Mouse (Mus musculus) embryonic facial prominence, embryonic 11.5 days (tissue): Measurements from ENCODE around the gene Chka. TPM values are rescaled to one million over a fixed set of nuclear protein-coding genes. Genes with fewer than 3 reads are reported as not detected.

Experiments
- ATAC-seq: fragments of 200-750 bp; cut with Nextera tagmentation; replicated peaks from 2 replicates; pipeline ENCODE4 v1.8.0; 2017; ENCODE audit warnings: low read depth; ENCODE audit not compliant: insufficient number of reproducible peaks, low FRiP score, low TSS enrichment
- DNase-seq: peaks from one replicate; pipeline ENCODE4 v3.0.0-alpha.2; 2015; ENCODE audit warnings: low spot score
- H3K27ac ChIP-seq: fragments of 300-500 bp; sonication (generic); replicated peaks from 2 replicates; pipeline ENCODE4 v1.5.1; 2014; ENCODE audit warnings: mild to moderate bottlenecking, low read depth, low read length, control low read depth
- H3K27me3 ChIP-seq: fragments of 300-500 bp; sonication (generic); 2 replicates; pipeline ENCODE4 v1.6.1; 2014; ENCODE audit warnings: mild to moderate bottlenecking, low read length, moderate library complexity, mixed read lengths; ENCODE audit not compliant: control insufficient read depth, insufficient read depth
- H3K36me3 ChIP-seq: fragments of 300-500 bp; sonication (generic); replicated peaks from 2 replicates; pipeline ENCODE4 v1.6.1; 2014; ENCODE audit warnings: low read depth, mild to moderate bottlenecking, low read length, moderate library complexity, mixed read lengths; ENCODE audit not compliant: control insufficient read depth, insufficient read depth
- H3K4me1 ChIP-seq: fragments of 300-500 bp; sonication (generic); 2 replicates; pipeline ENCODE4 v1.6.1; 2014; ENCODE audit warnings: low read length, mixed read lengths; ENCODE audit not compliant: control insufficient read depth, insufficient read depth
- H3K4me2 ChIP-seq: fragments of 300-500 bp; sonication (generic); 2 replicates; pipeline ENCODE4 v1.6.1; 2014; ENCODE audit warnings: low read depth, mild to moderate bottlenecking, control low read depth, low read length, moderate library complexity
- H3K4me3 ChIP-seq: fragments of 300-500 bp; sonication (generic); 2 replicates; pipeline ENCODE4 v1.5.1; 2014; ENCODE audit warnings: low read depth, low read length, control low read depth
- H3K9ac ChIP-seq: fragments of 300-500 bp; sonication (generic); replicated peaks from 2 replicates; pipeline ENCODE4 v1.6.1; 2014; ENCODE audit warnings: mild to moderate bottlenecking, control low read depth, low read length
- H3K9me3 ChIP-seq: fragments of 300-500 bp; sonication (generic); replicated peaks from 2 replicates; pipeline ENCODE4 v1.6.1; 2016; ENCODE audit warnings: mild to moderate bottlenecking, low read length, inconsistent platforms, mixed read lengths; ENCODE audit not compliant: control insufficient read depth
- WGBS: fragments of 180-500 bp; shearing (Covaris S2); extraction: QIAGEN DNeasy Blood & Tissue Kit; methylation state at CpG from one replicate; pipeline ENCODE4 v1.1.7; 2014; 5-methylcytosine and 5-hydroxymethylcytosine counted together
- polyA plus RNA-seq: library from polyadenylated mRNA; unstranded; fragments of >200 nt; fragmentation: Nextera tagmentation; extraction: Ambion mirVana; gene quantifications from 2 replicates; pipeline ENCODE4 v1.2.1, GENCODE M21; 2014

Gene Chka
- polyA plus RNA-seq, 1 experiment from 2014 or later: 38.1 TPM

GRCm38 (mm10) chr19:3896208-3896607 lies 44.6 kb downstream of the Chka start:
- ATAC-seq: no peak
- Histone ChIP-seq H3K4me3 (no peak overlapping the region), H3K4me2 (no peak overlapping the region), H3K27ac (no peak overlapping the region), H3K36me3 (peaks cover 7% of the 10 kb centered on the region), H3K27me3 (no peaks in the 10 kb centered on the region), H3K9ac (no peak overlapping the region), H3K4me1 (no peaks in the 10 kb centered on the region), H3K9me3 (no peaks in the 10 kb centered on the region)
- DNase-seq: no peak
- WGBS: 92% methylated on average over 10 of the region's 10 CpGs

- ATAC-seq (no peak), DNase-seq (no peak)
- Histone ChIP-seq H3K4me2 (no peak overlapping the region), H3K9me3 (no peaks in the 10 kb centered on the region), H3K27ac (no peak overlapping the region), H3K36me3 (peaks cover 7% of the 10 kb centered on the region), H3K4me1 (no peaks in the 10 kb centered on the region), H3K9ac (no peak overlapping the region), H3K27me3 (no peaks in the 10 kb centered on the region), H3K4me3 (no peak overlapping the region)
- WGBS: 88% methylated on average over 5 of the region's 5 CpGs
Observed at GRCm38 (mm10) chr19:3897557-3897956, 46.0 kb downstream of the Chka start.

GRCm38 (mm10) chr19:3898952-3899351 lies 47.4 kb downstream of the Chka start:
- no peak overlapping the region for H3K4me3 ChIP-seq
- no peaks in the 10 kb centered on the region for H3K9me3 ChIP-seq
- H3K9ac ChIP-seq: no peak overlapping the region
- no peak overlapping the region for H3K27ac ChIP-seq
- H3K4me1 ChIP-seq: no peaks in the 10 kb centered on the region
- H3K36me3 ChIP-seq: peaks cover 7% of the 10 kb centered on the region; the same call in 1 of the 2 replicates
- ATAC-seq: no peak
- DNase-seq: no peak
- WGBS: 85% methylated on average over 7 of the region's 7 CpGs
- H3K27me3 ChIP-seq: no peaks in the 10 kb centered on the region
- H3K4me2 ChIP-seq: no peak overlapping the region

- H3K9me3 ChIP-seq: no peaks in the 10 kb centered on the region
- H3K27ac ChIP-seq: no peak overlapping the region
- WGBS: 88% methylated on average over 4 of the region's 4 CpGs
- H3K4me2 ChIP-seq: no peak overlapping the region
- H3K36me3 ChIP-seq: peaks cover 7% of the 10 kb centered on the region; the same call in 1 of the 2 replicates
- H3K4me3 ChIP-seq: no peak overlapping the region
- no peak overlapping the region for H3K9ac ChIP-seq
- ATAC-seq (no peak), DNase-seq (no peak)
- no peaks in the 10 kb centered on the region for H3K4me1 ChIP-seq
- H3K27me3 ChIP-seq: no peaks in the 10 kb centered on the region
Observed at GRCm38 (mm10) chr19:3899618-3900017, 48.0 kb downstream of the Chka start.

- 80% methylated on average over 12 of the region's 12 CpGs for WGBS
- Histone ChIP-seq H3K36me3 (no peaks in the 10 kb centered on the region), H3K4me3 (no peak overlapping the region), H3K9me3 (no peaks in the 10 kb centered on the region), H3K4me1 (peaks cover 7% of the 10 kb centered on the region; the same call in 1 of the 2 replicates), H3K9ac (no peak overlapping the region), H3K27ac (no peak overlapping the region), H3K27me3 (no peaks in the 10 kb centered on the region), H3K4me2 (no peak overlapping the region)
- no peak for DNase-seq
- ATAC-seq: no peak
Observed at GRCm38 (mm10) chr19:3902966-3903365, 51.4 kb downstream of the Chka start.

- peaks cover 7% of the 10 kb centered on the region; the same call in 1 of the 2 replicates for H3K4me1 ChIP-seq
Observed at GRCm38 (mm10) chr19:3903648-3904362, 52.2 kb downstream of the Chka start.

GRCm38 (mm10) chr19:3904363-3904675 lies 52.7 kb downstream of the Chka start:
- H3K4me1 ChIP-seq: peaks cover 7% of the 10 kb centered on the region; the same call in 1 of the 2 replicates
- ATAC-seq (no peak), DNase-seq (no peak)
- no peaks in the 10 kb centered on the region for H3K27me3 ChIP-seq
- no peak overlapping the region for H3K4me3 ChIP-seq
- 61% methylated on average over 10 of the region's 10 CpGs for WGBS
- H3K4me2 ChIP-seq: no peak overlapping the region
- H3K36me3 ChIP-seq: peaks cover 3% of the 10 kb centered on the region
- H3K27ac ChIP-seq: no peak overlapping the region; the same call in 1 of the 2 replicates
- H3K9me3 ChIP-seq: no peaks in the 10 kb centered on the region
- H3K9ac ChIP-seq: no peak overlapping the region

More at GRCm38 (mm10) chr19:3903648-3904362, 52.2 kb downstream of the Chka start:
- H3K27ac ChIP-seq: no peak overlapping the region; the same call in 1 of the 2 replicates
- H3K9ac ChIP-seq: no peak overlapping the region
- 60% methylated on average over 25 of the region's 25 CpGs for WGBS
- peaks cover 3% of the 10 kb centered on the region for H3K36me3 ChIP-seq
- no peaks in the 10 kb centered on the region for H3K9me3 ChIP-seq
- no peak overlapping the region for H3K4me3 ChIP-seq
- H3K4me2 ChIP-seq: no peak overlapping the region; the same call in 1 of the 2 replicates
- ATAC-seq: no peak
- H3K27me3 ChIP-seq: no peaks in the 10 kb centered on the region
- no peak for DNase-seq

GRCm38 (mm10) chr19:3905261-3905969 lies 53.8 kb downstream of the Chka start:
- Histone ChIP-seq H3K4me2 (peak overlapping the region; percentile 78), H3K4me1 (peaks cover 7% of the 10 kb centered on the region; the same call in 1 of the 2 replicates), H3K36me3 (peaks cover 3% of the 10 kb centered on the region), H3K9ac (peak overlapping the region; percentile 47), H3K27me3 (no peaks in the 10 kb centered on the region), H3K9me3 (no peaks in the 10 kb centered on the region), H3K4me3 (peak overlapping the region; percentile 57; the same call in 1 of the 2 replicates), H3K27ac (peak overlapping the region; percentile 68)
- 23% methylated on average over 6 of the region's 6 CpGs for WGBS
- DNase-seq (peak; percentile 59), ATAC-seq (no peak)
